Mouse (Mus musculus) lung, adult 2 months (tissue): Measurements from ENCODE around the gene Fastkd3. TPM values are rescaled to one million over a fixed set of nuclear protein-coding genes. Genes with fewer than 3 reads are reported as not detected.
"Not testable (repeated sequence)": the region's sequence is repeated elsewhere in the genome, so short reads cannot be mapped to it uniquely, and the experiment has no call there.

Experiments used
- DNase-seq: peaks from one replicate; pipeline ENCODE4 v3.0.0; 2022
- H3K4me1 ChIP-seq: fragments of 200-500 bp; 2 replicates; pipeline ENCODE4 v1.6.1; 2011; ENCODE audit warnings: low read length; ENCODE audit not compliant: control insufficient read depth, insufficient read depth
- H3K4me3 ChIP-seq: fragments of 200-500 bp; replicated peaks from 2 replicates; pipeline ENCODE3; 2011; ENCODE audit warnings: low read depth, mild to moderate bottlenecking, control low read depth, low read length; ENCODE audit errors: extremely low read depth
- CTCF ChIP-seq: fragments of 200-500 bp; IDR thresholded peaks from 2 replicates; pipeline ENCODE4 v1.5.1; 2011; ENCODE audit warnings: mild to moderate bottlenecking, low read length, control low read depth; ENCODE audit not compliant: insufficient read depth
- POLR2A ChIP-seq: fragments of 200-500 bp; IDR thresholded peaks from 2 replicates; pipeline ENCODE4 v1.6.1; 2011; ENCODE audit warnings: low read depth, mild to moderate bottlenecking, control low read depth, low read length, borderline replicate concordance; ENCODE audit errors: extremely low read depth
- WGBS: fragments of 180-500 bp; shearing (Covaris S2); methylation state at CpG from one replicate; pipeline ENCODE4 v1.1.7; 2018; 5-methylcytosine and 5-hydroxymethylcytosine counted together
- polyA plus RNA-seq: library from polyadenylated mRNA; depleted of rRNA; stranded (reverse); fragments of >200 nt; gene quantifications from 2 replicates; pipeline ENCODE4 v1.2.3, GENCODE M21; 2012; rRNA removed

Fastkd3 gene
- polyA plus RNA-seq: 7.7 and 8.5 TPM in 2 replicates

- Histone ChIP-seq H3K4me1 (no peaks in the 10 kb centered on the region), H3K4me3 (peak within 1 kb of the TSS; percentile 90)
- peak; percentile 94 for DNase-seq
- WGBS: under 1% methylated on average over 81 of the region's 81 CpGs
- TF ChIP-seq CTCF: no peak
- TF ChIP-seq POLR2A: peak; percentile 72; the same call in 1 of the 2 replicates
These were observed at the start of gene Fastkd3, which contains the start of gene Mtrr for GRCm38 (mm10) chr13:68581747-68582516. TSS of gene Fastkd3 (plus strand) at chr13:68582234. TSS of gene Mtrr (minus strand) at chr13:68582149.

- 25% methylated on average over 6 of the region's 6 CpGs for WGBS
- H3K4me1 ChIP-seq, DNase-seq, H3K4me3 ChIP-seq: not testable (repeated sequence)
- peak; percentile 38; the same call in 1 of the 2 replicates for TF ChIP-seq CTCF
These were observed 28.6 kb upstream of the Fastkd3 start for GRCm38 (mm10) chr13:68553391-68553790.

GRCm38 (mm10) chr13:68568110-68568509 lies 13.9 kb upstream of the Fastkd3 start:
- WGBS: 96% methylated on average over 9 of the region's 9 CpGs
- Histone ChIP-seq H3K4me1 (no peaks in the 10 kb centered on the region; the same call in 1 of the 2 replicates), H3K4me3 (no peak overlapping the region)
- DNase-seq: no peak
- TF ChIP-seq CTCF (no peak), POLR2A (no peak)

- 95% methylated on average over 11 of the region's 11 CpGs for WGBS
- H3K4me3 ChIP-seq: no peak overlapping the region
- TF ChIP-seq CTCF (no peak), POLR2A (no peak)
- DNase-seq: no peak
- H3K4me1 ChIP-seq: no peaks in the 10 kb centered on the region; the same call in 1 of the 2 replicates
These were observed 13.5 kb upstream of the Fastkd3 start for GRCm38 (mm10) chr13:68568548-68568947.

GRCm38 (mm10) chr13:68569589-68570336 lies 12.3 kb upstream of the Fastkd3 start:
- TF ChIP-seq POLR2A (no peak), CTCF (peak; percentile 55)
- Histone ChIP-seq H3K4me1 (no peaks in the 10 kb centered on the region; the same call in 1 of the 2 replicates), H3K4me3 (no peak overlapping the region)
- peak; percentile 33 for DNase-seq
- 58% methylated on average over 17 of the region's 17 CpGs for WGBS

GRCm38 (mm10) chr13:68572247-68572646 lies 9.8 kb upstream of the Fastkd3 start:
- no peak for DNase-seq
- no peaks in the 10 kb centered on the region; the same call in 1 of the 2 replicates for H3K4me1 ChIP-seq
- TF ChIP-seq POLR2A: no peak
- no peak for TF ChIP-seq CTCF
- no peak overlapping the region for H3K4me3 ChIP-seq
- WGBS: 68% methylated on average over 19 of the region's 19 CpGs

GRCm38 (mm10) chr13:68572966-68573913 lies 8.8 kb upstream of the Fastkd3 start:
- no peak for TF ChIP-seq POLR2A
- TF ChIP-seq CTCF: no peak
- WGBS: 65% methylated on average over 10 of the region's 10 CpGs
- no peak for DNase-seq
- Histone ChIP-seq H3K4me3 (no peak overlapping the region), H3K4me1 (no peaks in the 10 kb centered on the region; the same call in 1 of the 2 replicates)

- DNase-seq: no peak
- H3K4me1 ChIP-seq: no peaks in the 10 kb centered on the region; the same call in 1 of the 2 replicates
- TF ChIP-seq CTCF: no peak
- TF ChIP-seq POLR2A: no peak
- WGBS: 74% methylated on average over 4 of the region's 4 CpGs
- H3K4me3 ChIP-seq: no peak overlapping the region
These were observed 7.6 kb upstream of the Fastkd3 start for GRCm38 (mm10) chr13:68574398-68574797.

GRCm38 (mm10) chr13:68577945-68578344 lies 4.1 kb upstream of the Fastkd3 start:
- no peak for TF ChIP-seq POLR2A
- no peak for TF ChIP-seq CTCF
- H3K4me1 ChIP-seq: no peaks in the 10 kb centered on the region
- 68% methylated on average over 7 of the region's 7 CpGs for WGBS
- no peak for DNase-seq
- H3K4me3 ChIP-seq: no peak overlapping the region
